Mouse (Mus musculus) bone marrow, adult 2 months (tissue): ENCODE results near the gene Sertad2. TPM values are rescaled to one million over a fixed set of nuclear protein-coding genes. Genes with fewer than 3 reads are reported as not detected.

Source experiments
- H3K27ac ChIP-seq: fragments of 200-500 bp; 2 replicates; pipeline ENCODE4 v1.5.1; 2012; ENCODE audit warnings: low read depth, mild to moderate bottlenecking, control low read depth, inconsistent platforms, low read length; ENCODE audit not compliant: control insufficient read depth, poor library complexity, insufficient read depth
- H3K4me1 ChIP-seq: fragments of 200-500 bp; 2 replicates; pipeline ENCODE4 v1.6.1; 2011; ENCODE audit warnings: low read length; ENCODE audit not compliant: control insufficient read depth, insufficient read depth
- H3K4me3 ChIP-seq: fragments of 200-500 bp; replicated peaks from 2 replicates; pipeline ENCODE3; 2011; ENCODE audit warnings: mild to moderate bottlenecking, low read depth, low read length, control low read depth; ENCODE audit not compliant: control insufficient read depth
- CTCF ChIP-seq: fragments of 200-500 bp; IDR thresholded peaks from 2 replicates; pipeline ENCODE4 v1.5.1; 2011; ENCODE audit warnings: low read length, control low read depth; ENCODE audit not compliant: control insufficient read depth, insufficient read depth
- POLR2A ChIP-seq: fragments of 200-500 bp; IDR thresholded peaks from 2 replicates; pipeline ENCODE4 v1.6.1; 2011; ENCODE audit warnings: low read depth, mild to moderate bottlenecking, control low read depth, low read length, borderline replicate concordance; ENCODE audit not compliant: control insufficient read depth
- WGBS: fragments of 180-500 bp; shearing (Covaris S2); methylation state at CpG from one replicate; pipeline ENCODE4 v1.1.7; 2018; 5-methylcytosine and 5-hydroxymethylcytosine counted together
- polyA plus RNA-seq: library from polyadenylated mRNA; stranded (reverse); fragments of >200 nt; gene quantifications from 2 replicates; pipeline ENCODE4 v1.2.4, GENCODE M21; 2011; ENCODE audit warnings: low replicate concordance; ENCODE audit not compliant: missing spikeins, insufficient read depth, insufficient read length

The Sertad2 gene
- 13.6 and 14.5 TPM in 2 replicates for polyA plus RNA-seq

DNA sequence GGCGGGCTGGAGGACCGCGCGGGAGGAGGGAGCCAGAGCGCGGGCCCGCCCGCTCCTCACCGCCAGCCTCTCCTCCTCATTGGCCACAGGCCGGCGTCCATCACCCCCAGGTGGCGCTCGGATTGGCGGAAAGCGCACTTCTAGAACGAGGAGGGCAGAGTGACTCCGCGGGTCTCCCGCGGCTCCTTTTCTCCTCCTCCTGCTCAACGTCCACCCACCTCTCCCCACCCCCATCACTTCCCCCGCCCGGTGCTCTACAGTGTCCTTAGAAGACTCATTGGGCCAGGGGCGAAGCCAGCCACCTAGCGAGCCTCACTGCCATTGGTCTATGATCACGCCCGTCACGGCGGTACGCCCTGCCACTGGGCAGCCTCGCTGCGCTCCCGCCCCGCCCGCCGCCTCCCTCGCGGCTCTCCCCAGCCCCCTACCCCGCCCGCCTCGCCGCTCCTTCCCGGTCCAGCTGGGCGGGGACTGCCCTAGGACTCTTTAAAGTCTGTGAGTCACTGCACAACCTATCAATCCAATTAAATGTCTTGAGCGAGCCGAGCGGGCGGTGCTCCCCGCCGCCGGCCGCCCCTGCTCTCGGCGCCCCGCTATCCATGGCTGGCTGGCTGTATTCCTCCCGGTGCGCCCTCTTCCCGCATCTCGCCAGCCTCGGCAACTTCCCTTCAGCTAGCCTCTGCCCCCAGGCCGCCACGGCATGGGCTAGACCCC, at the start of gene Sertad2:
Gene Sertad2, plus strand, starts transcription at position 515 of the 714 bp plus-strand sequence.
- TF ChIP-seq CTCF (no peak), POLR2A (peak; percentile 42; the same call in 1 of the 2 replicates)
- WGBS = 0% methylated on average over 62 of the region's 62 CpGs
- H3K27ac ChIP-seq = peak within 1 kb of the TSS; percentile 79
- H3K4me1 ChIP-seq = no peaks in the 10 kb centered on the region; the same call in 1 of the 2 replicates
- H3K4me3 ChIP-seq = peak within 1 kb of the TSS; percentile 94

DNA sequence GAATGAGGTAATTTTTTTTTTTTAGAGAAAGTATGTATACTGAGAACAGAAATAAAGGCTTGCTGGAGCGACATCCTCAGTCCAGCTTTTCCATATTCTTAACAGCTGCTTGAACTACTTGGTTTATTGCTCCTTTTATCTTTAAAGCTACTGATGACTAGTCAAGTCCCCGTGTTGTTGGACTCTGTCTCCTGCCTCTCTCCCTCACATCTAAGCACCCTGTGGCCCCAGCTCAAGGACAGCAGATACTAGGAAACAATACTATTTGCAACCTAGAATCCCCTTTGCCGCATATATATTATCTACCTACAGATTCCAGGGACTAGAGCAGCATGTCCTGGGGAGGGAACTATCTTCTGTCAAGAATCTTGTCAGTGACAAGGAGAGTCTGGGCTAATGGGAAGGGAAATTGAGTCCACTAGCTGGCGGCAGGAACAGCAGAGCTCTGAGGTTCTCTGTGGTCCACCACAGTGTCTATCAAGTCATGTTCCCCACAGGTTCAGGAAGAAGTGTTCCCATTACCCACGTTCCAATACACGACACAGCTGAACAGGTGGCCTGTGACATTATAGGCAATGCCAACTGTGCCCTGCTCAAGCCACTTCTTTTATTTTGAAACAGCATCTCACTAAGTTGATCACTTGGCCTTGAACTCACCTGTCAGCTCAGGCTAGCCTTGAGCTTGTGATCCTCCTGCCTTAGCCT, 49.0 kb upstream of the Sertad2 start:
- Histone ChIP-seq H3K4me1 (no peaks in the 10 kb centered on the region), H3K27ac (no peak overlapping the region), H3K4me3 (no peak overlapping the region)
- TF ChIP-seq CTCF = no peak
- no peak for TF ChIP-seq POLR2A
- WGBS = 58% methylated on average over 6 of the region's 6 CpGs

DNA sequence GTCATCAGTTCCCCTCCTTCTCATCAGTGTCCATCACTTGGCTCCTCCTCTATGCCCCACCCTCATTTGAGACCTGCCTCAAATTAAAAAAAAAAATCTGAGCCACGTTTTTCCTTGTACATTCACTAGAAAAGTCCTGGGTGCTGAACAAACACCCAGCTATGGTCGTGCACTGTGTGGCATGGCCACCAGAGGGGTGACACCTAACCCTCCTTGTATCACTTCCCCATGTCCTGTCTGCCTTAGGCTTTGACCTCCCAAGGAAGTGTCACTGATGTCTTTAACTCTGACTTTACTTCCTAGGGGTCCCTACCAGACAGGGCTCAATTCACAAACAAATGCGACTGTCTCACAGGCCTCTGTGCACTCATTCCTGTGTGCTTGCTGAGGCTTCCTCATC, 42.5 kb upstream of the Sertad2 start:
- Histone ChIP-seq H3K4me3 (no peak overlapping the region), H3K4me1 (no peaks in the 10 kb centered on the region), H3K27ac (no peak overlapping the region)
- WGBS = 36% methylated on average over 3 of the region's 3 CpGs
- TF ChIP-seq POLR2A (no peak), CTCF (peak; percentile 56; the same call in 1 of the 2 replicates)

DNA sequence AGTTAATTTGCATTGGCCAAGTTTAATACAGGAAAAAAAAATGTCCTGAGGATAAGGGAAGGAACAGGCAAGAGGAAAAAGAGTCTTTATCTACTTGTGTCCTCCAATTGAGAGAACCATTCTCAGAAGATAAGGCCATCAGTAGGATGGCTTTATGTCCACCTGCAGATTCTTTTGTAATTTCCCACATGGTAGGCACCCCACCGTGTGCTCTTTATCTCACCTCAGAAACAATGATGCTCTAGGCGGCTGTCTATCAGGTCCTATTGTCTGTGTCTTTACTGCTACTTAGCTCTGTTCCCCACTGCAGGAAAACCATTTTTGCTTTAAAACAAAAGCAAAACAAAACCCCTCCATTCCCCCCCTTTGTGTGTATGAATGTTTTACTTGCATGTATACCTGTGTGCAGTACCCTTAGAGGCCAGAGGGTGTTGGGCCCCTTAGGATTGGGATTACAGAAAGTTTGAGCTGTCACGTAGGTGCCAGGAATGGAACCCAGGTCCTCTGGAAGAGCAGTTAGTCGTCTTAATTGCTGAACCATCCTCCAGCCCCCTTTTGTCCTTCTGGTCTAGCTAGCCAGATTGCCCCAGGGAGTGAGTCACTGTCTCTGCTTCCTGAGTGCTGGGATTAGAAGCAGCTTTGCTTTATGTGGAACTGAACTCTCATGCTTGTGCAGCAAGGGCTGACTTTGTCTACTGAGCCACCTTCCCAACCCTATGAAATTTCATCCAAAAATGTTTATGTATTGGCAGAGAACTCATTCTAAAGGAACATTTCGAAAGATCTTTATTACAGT, 41.7 kb upstream of the Sertad2 start:
- Histone ChIP-seq H3K4me1 (no peaks in the 10 kb centered on the region), H3K4me3 (no peak overlapping the region), H3K27ac (no peak overlapping the region)
- TF ChIP-seq POLR2A = no peak
- TF ChIP-seq CTCF = no peak
- WGBS = 73% methylated on average over 5 of the region's 5 CpGs

DNA sequence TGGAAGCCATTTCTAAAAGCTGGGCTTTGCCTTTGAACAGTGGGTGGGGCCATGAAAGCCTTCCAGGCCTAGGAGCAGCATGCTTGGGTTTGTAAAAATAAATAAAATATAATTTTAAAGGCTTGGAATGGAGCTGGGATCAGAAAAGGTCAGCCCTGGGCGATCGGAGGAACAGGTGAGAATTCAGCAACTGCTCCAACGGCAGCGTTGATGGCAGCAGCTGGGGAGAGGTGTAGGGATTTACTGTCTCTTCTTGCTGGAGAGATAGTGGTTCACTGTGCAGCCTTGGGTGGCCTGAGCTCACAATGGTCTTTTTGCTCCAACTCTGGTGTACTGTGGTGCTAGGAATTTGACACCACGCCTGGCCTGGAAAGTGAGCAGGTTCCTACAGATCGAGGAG, 29.5 kb upstream of the Sertad2 start:
- H3K4me3 ChIP-seq = no peak overlapping the region
- TF ChIP-seq CTCF = no peak
- TF ChIP-seq POLR2A = no peak
- H3K27ac ChIP-seq = no peak overlapping the region
- 89% methylated on average over 6 of the region's 6 CpGs for WGBS
- no peaks in the 10 kb centered on the region for H3K4me1 ChIP-seq

DNA sequence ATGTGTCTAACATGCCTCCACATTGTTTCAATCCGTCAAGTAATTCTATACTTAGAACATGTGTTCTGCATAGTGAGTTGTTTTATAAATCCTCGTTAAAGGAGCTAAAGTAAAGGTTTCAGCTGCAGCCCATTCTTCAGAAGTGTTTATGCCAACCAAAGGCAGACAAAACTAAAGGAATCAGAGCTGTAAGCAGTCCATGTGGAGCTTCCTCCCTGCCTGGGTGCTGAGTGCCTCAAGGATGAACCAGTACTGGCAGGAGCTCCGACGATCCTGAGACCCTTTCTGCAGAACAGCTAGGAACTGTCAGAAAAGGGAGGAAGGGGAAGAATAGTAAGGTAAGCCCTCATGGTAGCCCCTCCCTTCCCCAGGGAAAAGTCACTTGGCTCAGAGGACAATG, 28.3 kb upstream of the Sertad2 start:
- H3K4me3 ChIP-seq = no peak overlapping the region
- H3K4me1 ChIP-seq = no peaks in the 10 kb centered on the region
- 81% methylated on average over 4 of the region's 4 CpGs for WGBS
- TF ChIP-seq CTCF (no peak), POLR2A (no peak)
- H3K27ac ChIP-seq = no peak overlapping the region

DNA sequence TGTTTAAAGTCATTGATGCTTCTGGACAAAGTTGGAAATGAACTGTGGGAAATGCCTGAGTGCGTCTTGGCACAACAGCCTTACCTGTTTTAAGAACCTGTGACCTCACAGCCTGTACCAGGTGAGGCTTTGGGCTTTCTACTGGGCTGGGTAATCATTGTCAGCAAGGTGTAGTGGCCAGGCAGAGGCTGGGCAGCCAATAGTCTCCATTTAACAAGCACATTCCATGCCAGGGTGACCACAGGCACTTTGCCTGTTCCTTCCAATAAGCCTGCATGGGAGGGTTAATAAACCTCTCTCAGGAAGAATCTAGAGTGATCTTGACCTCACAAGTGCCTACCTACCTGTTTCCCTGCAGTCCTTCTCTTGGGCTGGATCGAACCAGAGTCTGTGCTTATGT, 21.7 kb upstream of the Sertad2 start:
- TF ChIP-seq POLR2A = no peak
- no peak overlapping the region for H3K4me3 ChIP-seq
- H3K27ac ChIP-seq = no peak overlapping the region
- 78% methylated on average over 2 of the region's 2 CpGs for WGBS
- no peaks in the 10 kb centered on the region for H3K4me1 ChIP-seq

DNA sequence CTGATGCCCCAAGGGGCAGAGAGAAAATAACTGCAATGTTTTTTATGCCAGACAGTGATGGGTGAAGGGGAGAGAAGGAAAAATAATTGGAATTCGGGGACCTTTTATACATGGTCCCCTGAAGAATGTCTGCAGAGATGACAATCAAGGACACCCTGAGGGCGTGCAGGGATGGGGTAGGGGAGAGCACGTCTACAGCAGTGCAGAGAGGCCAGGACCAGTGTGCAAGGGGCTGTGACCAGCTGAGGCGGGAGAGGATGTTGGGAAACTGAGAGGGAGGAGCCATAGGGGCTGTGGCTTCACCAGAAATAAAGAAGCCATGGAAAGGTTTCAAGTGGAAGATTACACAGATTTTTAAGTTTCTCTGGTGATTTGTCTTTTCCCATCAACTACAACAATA, 20.3 kb upstream of the Sertad2 start:
- TF ChIP-seq CTCF = no peak
- no peak for TF ChIP-seq POLR2A
- H3K4me3 ChIP-seq = no peak overlapping the region

DNA sequence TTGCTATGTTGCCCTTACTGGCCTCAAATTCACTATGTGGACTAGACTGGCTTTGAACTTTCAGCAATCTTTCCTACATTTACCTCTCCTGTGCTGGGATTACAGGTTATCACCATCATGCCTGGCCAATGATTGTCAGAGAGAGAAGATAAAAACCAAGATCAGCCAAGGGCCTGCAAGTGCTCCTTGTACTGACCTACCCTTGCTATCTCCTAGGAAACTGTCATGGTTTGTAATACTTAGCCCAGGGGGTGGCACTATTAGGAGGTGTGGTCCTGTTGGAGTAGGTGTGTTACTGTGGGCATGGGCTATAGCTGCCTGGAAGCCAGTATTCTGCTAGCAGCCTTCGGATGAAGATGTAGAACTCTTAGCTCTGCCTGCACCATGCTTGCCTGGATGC, 18.6 kb upstream of the Sertad2 start:
- no peak for TF ChIP-seq POLR2A
- TF ChIP-seq CTCF = no peak
- no peaks in the 10 kb centered on the region for H3K4me1 ChIP-seq
- H3K27ac ChIP-seq = no peak overlapping the region
- H3K4me3 ChIP-seq = no peak overlapping the region
- WGBS = 83% methylated on average over 1 of the region's 1 CpGs

More for the DNA sequence above, 20.3 kb upstream of the Sertad2 start:
- Histone ChIP-seq H3K27ac (no peak overlapping the region), H3K4me1 (no peaks in the 10 kb centered on the region)
- 27% methylated on average over 4 of the region's 4 CpGs for WGBS
